Mouse (Mus musculus) liver, postnatal 0 days (tissue): ENCODE measurements at regions not wholly inside any gene's neighbourhood (a gene's known extent, or its start where the extent isn't known, plus 50 kb on each side); places are given as distances from the start of the nearest gene placed in this dataset.

Experiments
- CTCF ChIP-seq: sonication (generic); IDR thresholded peaks from 2 replicates; pipeline ENCODE4 v1.5.1; 2016; ENCODE audit warnings: antibody characterized with exemption, low read depth
- EP300 ChIP-seq: IDR thresholded peaks from 2 replicates; pipeline ENCODE4 v1.6.1; 2016; ENCODE audit warnings: antibody characterized with exemption, low read depth, mild to moderate bottlenecking

DNA sequence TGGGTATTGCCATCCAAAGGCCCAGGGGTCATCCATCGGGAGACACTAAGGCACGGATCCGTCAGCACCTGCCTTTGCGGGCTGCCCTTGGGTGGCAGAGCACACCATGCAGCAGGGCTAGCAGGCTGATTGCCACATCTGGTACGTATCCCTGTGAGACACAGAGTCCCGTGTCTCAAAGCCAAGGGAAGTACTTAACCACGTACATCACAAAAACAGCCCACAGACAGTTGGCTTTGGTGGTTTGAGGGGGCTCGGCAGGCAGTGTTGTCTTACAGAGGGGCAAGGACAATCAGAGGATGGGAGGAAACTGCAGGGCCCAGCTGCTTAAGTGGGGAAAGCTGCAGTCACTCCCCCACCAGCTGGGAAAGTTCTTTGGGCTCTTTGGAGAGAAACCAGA lies 119.1 kb downstream of the Asb1 start:
- TF ChIP-seq CTCF = no peak
- no peak for TF ChIP-seq EP300
